Mouse (Mus musculus) layer of hippocampus, adult 18-20 months (tissue): Measurements from ENCODE around the gene Scamp2. TPM values are rescaled to one million over a fixed set of nuclear protein-coding genes. Genes with fewer than 3 reads are reported as not detected.

Experiments
- DNase-seq, 2 experiments: peaks; one replicate each; pipeline ENCODE4 v3.0.0; 2022; ENCODE audit warnings: low spot score in 2 of 2
- total RNA-seq, 2 experiments: library from RNA; stranded (reverse); gene quantifications; 2 replicates each; pipeline ENCODE4 v1.2.3; 2021

The Scamp2 gene
- total RNA-seq, 2 experiments from 2014 or later, result 24.2 to 24.9 TPM

DNA sequence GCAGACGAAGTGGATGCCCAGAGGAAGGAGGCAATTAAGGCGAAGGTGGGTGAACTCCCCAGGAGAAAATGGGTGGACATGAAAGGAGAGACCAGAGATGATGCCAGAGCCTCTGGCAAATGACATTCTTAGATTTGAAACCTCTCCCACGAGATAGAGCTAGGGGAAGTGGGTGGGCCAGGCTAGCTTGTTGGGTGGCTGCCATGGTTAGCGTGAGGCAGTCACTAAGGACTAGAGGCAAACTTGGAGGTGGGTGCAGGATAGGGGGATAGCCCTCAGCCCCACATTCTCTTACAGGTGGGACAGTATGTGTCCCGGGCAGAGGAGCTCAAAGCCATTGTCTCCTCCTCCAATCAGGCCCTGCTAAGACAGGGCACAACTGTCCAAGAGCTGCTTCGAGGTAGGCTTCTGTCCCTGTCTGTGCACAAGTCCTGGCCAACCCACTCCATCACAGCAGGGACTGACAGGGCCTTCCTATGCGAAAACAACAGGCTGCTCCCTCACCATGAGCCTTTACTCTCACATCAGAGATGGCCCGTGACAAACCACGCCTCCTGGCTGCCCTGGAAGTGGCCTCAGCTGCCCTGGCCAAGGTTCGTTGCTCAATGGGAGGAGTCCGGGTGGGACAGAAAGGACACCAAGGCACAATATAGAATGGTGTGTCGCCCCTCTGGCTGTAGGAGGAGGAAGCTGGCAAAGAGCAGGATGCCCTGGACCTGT, 32.9 kb downstream of the Scamp2 start:
- DNase-seq, result no peak

GRCm38 (mm10) chr9:57594174-57594509, 33.4 kb downstream of the Scamp2 start:
- DNase-seq, result no peak

GRCm38 (mm10) chr9:57597265-57597664, 36.5 kb downstream of the Scamp2 start:
- no peak for DNase-seq

DNA sequence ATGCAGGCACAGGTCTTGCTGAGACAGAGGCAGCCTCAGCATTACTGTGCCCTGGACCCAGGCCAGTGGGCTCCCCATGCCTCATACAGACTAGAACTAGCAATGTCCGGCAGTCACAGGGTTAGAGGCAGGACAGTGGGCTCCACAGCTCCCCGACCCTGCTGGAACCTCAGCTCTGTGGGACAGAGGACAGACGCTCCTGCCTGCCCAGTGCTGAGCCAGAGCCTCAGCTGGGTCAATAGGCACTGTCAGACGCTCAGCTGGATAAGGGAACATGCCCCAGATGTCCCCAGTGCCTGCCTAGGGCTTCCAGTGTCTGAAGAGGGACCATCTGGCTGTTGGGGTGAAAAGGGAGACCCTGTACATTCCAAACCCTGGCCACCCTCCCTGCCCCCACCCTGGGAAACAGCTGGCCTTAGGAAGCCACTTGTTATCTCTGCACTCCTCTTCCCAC, 37.2 kb downstream of the Scamp2 start:
- DNase-seq, result no peak

GRCm38 (mm10) chr9:57598851-57599563, 38.3 kb downstream of the Scamp2 start:
- DNase-seq, result no peak

DNA sequence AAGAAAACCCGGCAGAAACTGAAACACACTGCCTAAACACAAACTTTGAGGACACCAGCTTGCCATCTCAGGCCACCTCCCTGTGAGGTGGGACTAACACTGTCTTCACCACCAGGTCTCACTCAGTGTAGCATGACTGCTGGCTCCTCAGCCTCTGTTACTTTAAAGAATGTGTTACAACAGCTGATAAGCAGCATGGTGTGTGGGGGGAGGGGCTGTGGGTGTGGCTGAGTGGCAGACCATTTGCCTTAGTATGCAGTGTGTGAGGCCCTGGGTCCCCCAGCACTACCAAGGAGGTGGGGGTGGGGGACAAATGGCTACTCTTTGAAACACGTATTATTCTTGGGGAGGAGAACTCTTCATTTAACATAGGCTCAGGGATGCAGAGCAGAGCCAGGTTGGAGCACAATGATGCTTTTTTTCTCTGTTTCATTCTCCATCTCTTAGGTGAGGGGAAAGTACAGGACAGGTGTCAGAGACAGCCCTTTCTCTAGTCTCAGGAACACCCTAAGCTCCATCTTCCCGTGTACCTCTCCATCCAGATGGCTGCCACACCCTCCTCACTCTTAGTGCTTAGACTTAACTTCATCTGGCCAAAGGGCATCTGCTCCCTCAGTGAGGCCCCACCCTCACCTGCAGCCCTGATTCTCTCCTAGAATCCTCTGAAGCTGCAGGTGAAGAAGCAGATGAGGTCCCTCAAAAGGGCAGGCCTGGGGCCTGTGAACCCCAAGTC, 40.0 kb downstream of the Scamp2 start:
- DNase-seq, result no peak

DNA sequence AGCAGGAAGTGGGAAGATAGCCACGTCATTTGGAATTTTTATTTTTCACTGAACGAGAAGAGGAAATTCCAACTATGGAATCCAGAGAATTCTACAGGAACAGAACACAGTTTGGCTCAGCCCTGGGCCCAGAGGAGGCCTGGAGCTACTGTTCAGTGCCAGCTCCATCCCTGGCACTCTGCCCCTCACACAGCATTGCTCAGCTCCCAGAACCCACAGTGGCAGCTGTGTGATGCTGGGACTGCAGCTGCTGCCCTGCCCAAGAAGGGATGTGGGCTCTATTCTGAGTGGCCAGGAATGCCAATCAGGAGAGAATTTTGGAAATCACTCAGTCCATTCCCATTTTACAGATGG, 40.6 kb downstream of the Scamp2 start:
- DNase-seq, result peak; percentile 53 to 76

- DNase-seq, result no peak
Observed at GRCm38 (mm10) chr9:57602098-57602497, 41.4 kb downstream of the Scamp2 start.

GRCm38 (mm10) chr9:57604875-57605274, 44.1 kb downstream of the Scamp2 start:
- DNase-seq, result no peak

DNA sequence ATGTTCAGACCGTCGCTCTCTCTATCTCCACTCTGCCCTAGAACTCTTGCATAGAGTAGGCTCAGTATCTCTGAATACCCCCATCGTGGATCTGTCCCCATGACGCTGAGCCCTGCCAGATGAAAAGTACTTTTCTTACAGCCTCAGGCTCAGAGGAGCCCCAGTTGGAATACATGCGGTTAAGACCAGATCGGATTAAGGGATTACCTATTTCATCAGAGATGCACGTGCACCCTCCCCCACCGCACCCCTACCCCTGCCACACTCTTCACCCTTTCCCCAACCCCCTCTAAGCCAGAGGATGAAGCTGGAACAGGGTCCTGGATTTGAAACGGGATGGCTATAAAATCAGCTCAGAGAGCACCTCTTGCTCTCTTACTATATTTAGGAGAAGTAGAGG, 44.8 kb downstream of the Scamp2 start:
- no peak for DNase-seq

DNA sequence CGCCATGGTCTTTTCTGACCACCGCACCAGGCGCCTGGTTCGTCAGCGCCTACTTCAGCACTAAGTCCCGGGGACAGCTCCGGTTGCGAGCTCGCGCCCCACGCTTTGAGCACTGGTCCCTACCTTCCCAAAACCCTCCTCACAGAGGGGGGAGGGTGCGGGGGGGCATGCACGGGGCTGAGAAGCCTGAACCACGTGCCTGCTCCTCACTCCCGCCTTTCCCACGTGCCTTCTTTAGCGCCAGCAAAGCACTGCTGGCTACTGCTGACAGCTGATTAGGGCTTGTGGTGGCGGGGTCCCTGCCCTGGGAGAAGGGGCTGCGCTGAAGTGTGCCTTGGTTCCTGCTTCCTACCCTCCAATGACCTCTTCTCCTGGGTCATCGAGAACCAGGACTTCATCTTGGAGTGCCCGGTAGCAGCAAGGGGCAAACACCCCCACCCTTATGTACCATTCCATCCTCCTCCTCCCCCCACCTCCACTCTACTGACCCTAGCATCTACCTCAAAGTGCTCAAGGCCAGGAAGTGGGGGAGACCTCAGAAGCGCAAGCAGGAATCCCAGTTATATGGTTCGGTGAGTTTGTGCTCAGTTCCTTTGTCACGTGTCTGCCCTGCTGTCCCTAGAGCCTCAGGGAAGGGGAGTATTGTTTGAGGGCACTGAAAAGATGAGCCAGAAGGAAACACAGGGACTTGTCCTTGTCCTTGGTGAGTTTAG, 45.6 kb downstream of the Scamp2 start, which contains the start of gene Cplx3:
Cplx3 (minus strand) TSS at position 143 of the 713 bp plus-strand sequence.
- DNase-seq, result no peak

- DNase-seq, result no peak
Observed at GRCm38 (mm10) chr9:57609803-57610202, 49.1 kb downstream of the Scamp2 start.

GRCm38 (mm10) chr9:57610359-57610826, 49.6 kb downstream of the Scamp2 start:
- no peak for DNase-seq

DNA sequence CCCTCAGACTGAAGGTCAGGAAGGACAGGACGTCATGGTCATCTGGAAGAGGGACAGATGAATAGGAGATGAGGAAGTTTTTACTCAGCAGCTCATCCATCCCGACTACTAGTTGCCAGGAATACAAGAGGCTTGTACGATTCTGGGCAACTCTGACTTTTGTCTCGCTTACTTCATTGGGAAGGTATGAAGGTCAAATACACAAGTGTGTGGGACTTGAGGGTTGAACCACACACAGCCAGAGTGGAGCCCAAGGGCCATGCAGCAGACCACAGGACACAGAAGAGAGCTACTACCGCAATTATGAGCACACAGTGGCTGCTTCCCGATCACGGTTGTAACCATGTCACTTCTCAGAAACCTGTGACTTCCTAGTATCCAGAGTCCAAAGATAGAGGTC, 51.8 kb downstream of the Scamp2 start:
- DNase-seq, result no peak

DNA sequence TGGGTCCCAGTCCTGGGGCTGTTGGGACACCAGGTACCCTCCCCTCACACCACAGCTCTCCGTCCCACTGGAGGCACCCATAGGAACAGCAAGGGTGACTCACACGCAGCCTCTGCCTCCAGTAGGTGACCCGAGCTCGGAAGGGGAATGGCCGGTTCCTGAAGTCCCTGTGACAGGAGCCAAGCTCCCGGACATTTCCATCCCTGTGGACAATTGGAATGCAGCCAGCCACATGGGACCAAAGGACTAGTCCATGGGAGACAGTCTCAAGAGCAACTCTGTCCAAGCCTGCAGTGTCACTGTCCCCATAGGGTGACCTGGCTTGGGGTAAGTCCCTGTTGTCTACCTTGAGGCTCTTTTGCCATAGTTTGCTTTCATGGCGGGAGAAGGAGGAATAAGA, 53.2 kb downstream of the Scamp2 start:
- DNase-seq, result no peak

DNA sequence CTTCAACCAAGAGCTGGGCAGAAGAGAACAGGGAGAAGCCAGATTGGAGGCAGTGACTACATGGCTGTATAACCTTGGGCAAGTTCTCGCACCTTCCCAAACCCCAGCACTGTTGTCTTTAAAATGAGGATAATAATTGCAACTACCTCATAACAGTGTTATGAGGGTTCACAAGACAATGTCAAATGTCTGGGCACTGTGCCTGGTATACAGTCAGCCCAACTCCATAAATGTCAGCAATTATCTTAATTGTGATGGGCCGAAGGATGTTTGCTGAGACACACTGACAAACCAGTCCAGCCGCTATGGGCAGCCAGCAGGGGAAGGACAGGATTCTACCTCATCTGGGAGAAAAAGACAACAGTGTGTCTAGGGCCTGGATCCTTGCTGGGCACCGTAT, 54.0 kb downstream of the Scamp2 start:
- DNase-seq, result no peak

DNA sequence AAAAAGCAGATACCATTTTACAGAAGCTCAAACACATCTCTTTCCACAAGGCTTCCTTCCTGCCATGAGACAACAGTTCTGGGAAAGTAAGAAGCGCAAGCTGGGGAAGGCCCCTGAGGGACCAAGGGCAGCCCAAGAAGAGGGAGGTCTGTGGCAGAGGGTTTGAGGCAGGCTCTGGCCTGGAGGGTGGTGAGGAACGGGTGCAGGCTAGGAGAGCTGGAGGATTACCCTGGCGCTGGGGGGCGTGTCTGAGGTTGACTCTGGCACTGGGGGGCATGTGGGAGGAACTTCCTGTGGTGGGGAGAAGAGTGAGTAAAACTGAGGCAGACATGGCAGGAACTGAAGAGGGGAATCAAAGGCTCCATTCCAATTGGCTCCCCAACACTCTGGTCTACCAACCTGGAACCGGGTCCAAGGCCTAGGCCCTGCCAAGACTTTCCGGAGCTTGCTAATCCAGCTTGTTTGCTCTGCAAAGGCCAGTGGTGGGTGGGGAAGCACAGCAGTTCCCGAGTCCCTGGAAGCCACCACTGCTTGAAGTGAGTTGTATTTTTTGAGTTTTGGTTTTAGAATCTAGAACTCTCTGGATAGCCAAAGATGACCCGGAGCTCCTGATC, 56.9 kb downstream of the Scamp2 start:
- DNase-seq, result no peak

DNA sequence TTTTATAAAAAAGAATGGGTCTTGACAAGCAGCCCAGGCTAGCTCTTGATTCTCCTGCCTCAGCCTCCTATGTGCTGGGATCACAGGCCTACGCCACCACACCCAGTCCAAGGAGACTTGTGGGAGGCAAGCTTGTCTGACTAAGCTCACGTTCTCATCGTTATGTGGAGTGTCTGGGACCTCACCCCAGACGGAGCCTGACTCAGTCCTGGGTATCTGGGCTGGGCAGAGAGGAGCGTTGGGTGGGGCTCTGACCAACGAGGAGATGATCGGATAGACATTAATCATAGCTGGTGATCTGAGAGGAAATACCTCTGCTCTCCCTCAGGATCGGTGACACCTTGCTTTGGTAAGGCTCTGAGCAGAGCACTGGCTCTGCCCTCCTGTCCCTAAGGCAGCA, 58.1 kb downstream of the Scamp2 start:
- no peak for DNase-seq

- no peak for DNase-seq
Observed at GRCm38 (mm10) chr9:57620674-57621073, 59.9 kb downstream of the Scamp2 start, which contains the start of gene Lman1l. Lman1l (minus strand) TSS chr9:57620774.

DNA sequence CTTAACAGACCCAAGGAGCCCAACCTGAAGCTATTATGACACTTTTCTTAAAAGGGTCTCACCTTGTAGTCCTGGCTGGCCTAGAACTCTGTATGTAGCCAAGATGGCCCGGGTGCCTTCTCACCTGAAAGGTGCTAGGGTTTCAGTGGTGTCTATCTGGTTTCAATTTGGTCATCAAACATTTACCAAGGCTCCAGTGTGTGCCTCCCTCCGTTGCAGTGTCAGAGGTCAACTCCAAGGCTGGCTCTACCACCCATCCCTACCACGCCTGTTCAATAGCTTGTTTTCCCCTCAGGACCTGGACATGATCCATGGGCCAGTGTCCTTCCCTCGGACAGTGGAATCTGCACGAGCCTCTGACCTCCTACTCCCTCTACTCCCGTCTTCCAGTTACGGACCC, 63.6 kb downstream of the Scamp2 start:
- no peak for DNase-seq
